Mouse (Mus musculus): ENCODE measurements around the gene Cldn14.

DNA sequence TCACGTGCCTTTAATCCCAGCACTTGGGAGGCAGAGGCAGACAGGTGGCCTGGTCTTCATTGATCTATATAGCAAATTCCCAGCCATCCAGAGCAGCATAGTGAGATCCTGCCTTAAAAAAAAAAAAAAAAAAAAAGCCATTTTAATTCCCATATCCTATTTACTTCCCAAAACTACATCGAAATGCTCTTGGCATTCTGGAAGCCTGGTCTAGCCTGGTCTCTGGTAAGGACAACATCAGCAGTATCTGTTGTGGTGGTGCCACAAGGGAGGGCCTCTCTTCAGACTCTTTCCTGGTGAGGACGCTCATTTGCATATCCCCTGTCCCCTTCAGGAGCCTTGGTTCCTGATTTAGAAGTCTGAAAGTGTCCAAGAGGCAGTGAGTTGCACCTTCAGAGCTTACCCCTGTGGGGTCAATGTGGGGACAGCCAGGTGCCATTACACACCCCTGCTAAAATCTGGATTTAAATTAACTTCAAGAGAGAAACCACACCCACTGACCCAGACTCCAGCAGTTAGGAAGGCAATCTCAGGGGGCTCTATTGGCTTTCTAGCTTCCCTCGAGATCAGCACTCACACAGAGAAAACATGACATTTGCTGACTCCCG is 6.0 kb upstream of the Cldn14 start:
- TF ChIP-seq CTCF (IDR thresholded peaks at IDR 0.05; ENCODE audit: extremely low read depth, insufficient read depth, low read length), result no peak
- TF ChIP-seq POLR2A (IDR thresholded peaks at IDR 0.05; ENCODE audit: extremely low read depth, insufficient read depth, low read length), result no peak

Measured in cortical plate, adult 2 months (tissue).